Mouse (Mus musculus) left cerebral cortex, postnatal 25 days (tissue): ENCODE measurements around the gene Inpp5f. TPM values are rescaled to one million over a fixed set of nuclear protein-coding genes. Genes with fewer than 3 reads are reported as not detected.
A peak's percentile ranks its signal among the peaks of the same experiment; 100 is the strongest.
"Not testable (repeated sequence)": the region's sequence is repeated elsewhere in the genome, so short reads cannot be mapped to it uniquely, and the experiment has no call there.

Source experiments
- DNase-seq, 2 experiments: peaks; one replicate each; pipeline ENCODE4 v3.0.0; 2022; ENCODE audit warnings: low spot score in 2 of 2, mixed read lengths in 1 of 2
- intact Hi-C: fragments of 180-260 bp; cut with DNase I; formaldehyde crosslinking; loops from one replicate; pipeline ENCODE4 v1.15.1; 2025
- total RNA-seq, 2 experiments: library from RNA; stranded (reverse); gene quantifications; 2 replicates each; pipeline ENCODE4 v1.2.3; 2021

Gene Inpp5f
- total RNA-seq, 2 experiments from 2014 or later = 96.4 to 115 TPM

- DNase-seq = no peak
- intact Hi-C loops = no loop called here
Measured at GRCm38 (mm10) chr7:128633156-128633555, 22.0 kb downstream of the Inpp5f start.

GRCm38 (mm10) chr7:128639925-128640485 is 28.9 kb downstream of the Inpp5f start:
- intact Hi-C loops = no loop called here
- DNase-seq = no peak

- intact Hi-C loops = no loop called here
- DNase-seq = peak in 1 of 2 experiments; percentile 10
Measured at GRCm38 (mm10) chr7:128641571-128641970, 30.4 kb downstream of the Inpp5f start.

GRCm38 (mm10) chr7:128642386-128642785 is 31.3 kb downstream of the Inpp5f start:
- intact Hi-C loops = no loop called here
- no peak for DNase-seq

GRCm38 (mm10) chr7:128656970-128657369 is 45.8 kb downstream of the Inpp5f start:
- intact Hi-C loops = no loop called here
- no peak for DNase-seq

GRCm38 (mm10) chr7:128663906-128664305 is 52.8 kb downstream of the Inpp5f start:
- no peak for DNase-seq
- intact Hi-C loops = no loop called here

GRCm38 (mm10) chr7:128664861-128665377 is 53.8 kb downstream of the Inpp5f start:
- intact Hi-C loops = loop anchor here (5.0 kb wide), 1 partner anchor 43 kb away; no protein-coding TSS in a partner anchor
- DNase-seq = no peak

GRCm38 (mm10) chr7:128667788-128668187 is 56.7 kb downstream of the Inpp5f start:
- no peak for DNase-seq
- intact Hi-C loops = loop anchor here (2.0 to 5.0 kb wide), 2 partner anchors 45 to 75 kb away; no protein-coding TSS in a partner anchor

GRCm38 (mm10) chr7:128668831-128669230 is 57.7 kb downstream of the Inpp5f start:
- DNase-seq = no peak
- intact Hi-C loops = loop anchor here (5.0 kb wide), 1 partner anchor 47 kb away; no protein-coding TSS in a partner anchor

GRCm38 (mm10) chr7:128671952-128672351 is 60.8 kb downstream of the Inpp5f start:
- peak; percentile 74 to 85 for DNase-seq

GRCm38 (mm10) chr7:128672408-128673010 is 61.4 kb downstream of the Inpp5f start:
- intact Hi-C loops = loop anchor here (5.0 kb wide), 1 partner anchor 120 kb away; no protein-coding TSS in a partner anchor
- peak in 1 of 2 experiments; percentile 48 for DNase-seq

More at GRCm38 (mm10) chr7:128671952-128672351, 60.8 kb downstream of the Inpp5f start:
- intact Hi-C loops = loop anchor here (5.0 kb wide), 1 partner anchor 120 kb away; no protein-coding TSS in a partner anchor

- intact Hi-C loops = no loop called here
Measured at GRCm38 (mm10) chr7:128678546-128678945, 67.4 kb downstream of the Inpp5f start.

GRCm38 (mm10) chr7:128687821-128688564 is 76.9 kb downstream of the Inpp5f start:
- intact Hi-C loops = loop anchor here (5.0 kb wide), 3 partner anchors 76 to 126 kb away; partner anchors contain the start of gene Inpp5f
- peak; percentile 88 to 89 for DNase-seq

More at GRCm38 (mm10) chr7:128678546-128678945, 67.4 kb downstream of the Inpp5f start:
- no peak for DNase-seq

GRCm38 (mm10) chr7:128689347-128689746 is 78.2 kb downstream of the Inpp5f start:
- DNase-seq = peak in 1 of 2 experiments; percentile 24
- intact Hi-C loops = loop anchor here (5.0 kb wide), 3 partner anchors 77 to 127 kb away; partner anchors contain the start of gene Inpp5f

- intact Hi-C loops = loop anchor here (1.0 to 5.0 kb wide), 4 partner anchors 216 to 383 kb away; partner anchors contain the start of gene Tial1
- peak; percentile 90 to 97 for DNase-seq
Measured at GRCm38 (mm10) chr7:128690070-128690469, 78.9 kb downstream of the Inpp5f start.

- intact Hi-C loops = loop anchor here (1.0 to 5.0 kb wide), 4 partner anchors 216 to 383 kb away; partner anchors contain the start of gene Tial1
- peak; percentile 89 to 95 for DNase-seq
Measured at GRCm38 (mm10) chr7:128690796-128691195, 79.7 kb downstream of the Inpp5f start.

- intact Hi-C loops = loop anchor here (5.0 kb wide), 1 partner anchor 385 kb away; no protein-coding TSS in a partner anchor
- no peak for DNase-seq
Measured at GRCm38 (mm10) chr7:128692163-128692562, 81.0 kb downstream of the Inpp5f start.

GRCm38 (mm10) chr7:128694848-128695247 is 83.7 kb downstream of the Inpp5f start:
- no peak for DNase-seq
- intact Hi-C loops = loop anchor here (5.0 kb wide), 1 partner anchor 388 kb away; no protein-coding TSS in a partner anchor

GRCm38 (mm10) chr7:128699959-128700358 is 88.8 kb downstream of the Inpp5f start:
- intact Hi-C loops, DNase-seq: not testable (repeated sequence)
